Mouse (Mus musculus) megakaryocyte progenitor cell, adult 5-6 weeks (primary cell): ENCODE data around the gene Tmem117. TPM values are rescaled to one million over a fixed set of nuclear protein-coding genes. Genes with fewer than 3 reads are reported as not detected.

Experiments used
- ATAC-seq: replicated peaks from 2 replicates; pipeline ENCODE4 v1.8.0; 2016; ENCODE audit warnings: mild to moderate bottlenecking, moderate TSS enrichment, inconsistent platforms; ENCODE audit not compliant: poor library complexity
- total RNA-seq, 2 experiments: library from RNA; stranded (forward) in 1 of 2; stranded (reverse) in 1 of 2; fragments of 157-497, 149-512 nt in 1 of 2; fragments of 200-1000 nt in 1 of 2; gene quantifications; 2 replicates each; pipeline versions ENCODE4 v1.2.3 to v1.2.4; 2015 to 2017

The Tmem117 gene
- total RNA-seq, 2 experiments from 2014 or later, result not detected

GRCm38 (mm10) chr15:94864134-94864533 lies 235.1 kb downstream of the Tmem117 start:
- no peak for ATAC-seq

DNA sequence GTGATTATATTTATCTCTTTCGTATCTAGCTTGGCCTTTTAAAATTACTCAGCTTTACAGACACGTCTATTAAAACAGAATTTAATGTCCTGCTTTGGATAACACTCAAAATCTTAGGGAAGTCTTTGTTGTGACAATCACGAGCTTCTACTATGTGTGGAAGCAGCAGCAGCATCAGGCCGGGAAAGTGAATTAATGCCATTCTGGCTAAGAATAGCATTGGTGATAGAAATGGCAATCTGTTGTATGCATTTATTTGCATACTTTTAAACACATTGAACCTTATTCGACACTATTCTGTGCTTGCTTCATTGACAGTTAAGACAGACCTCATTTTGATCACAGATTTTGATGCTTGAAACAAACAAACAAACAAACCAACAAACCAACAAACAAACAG lies 239.3 kb downstream of the Tmem117 start:
- no peak for ATAC-seq

GRCm38 (mm10) chr15:94885026-94885425 lies 256.0 kb downstream of the Tmem117 start:
- ATAC-seq, result no peak

- no peak for ATAC-seq
Measured at GRCm38 (mm10) chr15:94893201-94893600, 264.2 kb downstream of the Tmem117 start.

GRCm38 (mm10) chr15:94894086-94894485 lies 265.1 kb downstream of the Tmem117 start:
- no peak for ATAC-seq

DNA sequence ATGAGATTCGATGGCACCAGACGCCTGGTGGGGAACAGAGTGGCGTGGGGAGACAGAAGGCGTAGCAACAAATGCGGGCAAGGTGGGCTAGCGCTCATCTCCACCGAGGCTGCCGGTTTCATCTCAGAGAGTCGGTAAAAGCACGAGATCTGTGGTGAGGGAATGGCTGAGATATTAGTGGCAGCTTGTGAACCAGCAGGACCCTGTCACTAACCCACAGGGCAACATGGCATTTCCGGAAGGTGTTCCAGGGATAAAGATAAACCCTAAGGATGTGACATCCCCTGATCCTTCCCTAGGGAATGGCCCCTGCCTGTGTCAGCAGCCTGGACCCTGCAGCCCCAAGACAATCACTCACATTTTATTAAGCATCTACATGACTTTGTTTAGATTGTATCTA lies 266.6 kb downstream of the Tmem117 start:
- ATAC-seq, result no peak

DNA sequence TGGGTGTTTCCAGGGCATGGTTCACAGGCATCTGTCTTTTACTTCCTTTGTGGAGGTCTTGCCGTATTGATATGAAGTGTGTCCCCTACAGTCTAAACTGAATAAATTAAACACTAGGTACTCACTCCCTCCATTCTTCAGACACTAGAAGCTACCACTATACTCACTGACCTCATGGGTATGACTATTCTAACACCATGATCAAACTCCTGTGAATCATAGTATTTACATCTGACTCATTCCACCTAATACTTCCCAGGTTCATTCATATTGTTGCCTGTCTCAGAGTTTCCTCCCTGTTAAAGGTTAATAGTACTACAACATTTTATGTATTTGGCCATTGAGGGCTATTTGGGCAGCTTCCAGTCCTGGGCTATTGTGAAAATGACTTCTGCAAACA lies 274.2 kb downstream of the Tmem117 start:
- no peak for ATAC-seq

- no peak for ATAC-seq
Measured at GRCm38 (mm10) chr15:94904672-94905407, 275.8 kb downstream of the Tmem117 start.

DNA sequence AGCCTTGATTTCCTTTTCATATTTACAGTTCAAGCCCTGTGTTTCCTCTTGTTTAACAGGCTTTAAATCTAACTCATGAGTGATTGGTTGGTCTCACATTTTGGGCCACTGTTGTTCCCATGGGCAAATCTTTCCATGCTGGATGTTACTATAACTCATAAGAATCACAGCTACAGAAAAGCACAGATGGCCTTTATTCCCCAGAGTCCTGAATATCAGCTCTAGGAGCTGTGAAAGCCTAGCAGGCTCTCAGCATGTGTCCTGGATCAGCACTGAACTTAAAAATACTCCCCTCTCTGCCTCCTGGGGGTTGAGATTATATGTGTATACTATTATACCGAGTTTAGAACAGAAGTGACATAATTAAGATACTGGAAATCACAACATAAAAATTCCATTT lies 292.6 kb downstream of the Tmem117 start:
- ATAC-seq, result no peak

DNA sequence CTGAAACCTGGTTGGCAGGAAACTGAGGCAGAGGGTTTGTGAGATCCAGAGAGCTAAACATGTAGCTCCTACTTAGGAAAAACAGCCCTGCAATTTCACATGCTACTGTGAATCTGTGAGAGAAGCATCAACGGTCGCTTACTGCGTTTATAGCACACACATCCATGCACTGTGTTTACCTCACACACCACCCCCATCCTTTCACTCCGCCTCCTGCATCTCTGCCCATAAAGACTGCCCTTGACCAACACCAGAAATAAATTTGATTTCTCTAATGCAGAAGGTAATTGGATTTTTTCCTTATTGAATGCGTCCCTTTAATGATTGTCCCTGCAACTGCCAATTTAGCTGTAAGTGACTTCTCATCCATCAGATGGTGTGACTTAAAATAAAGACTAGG lies 299.0 kb downstream of the Tmem117 start:
- ATAC-seq, result no peak

DNA sequence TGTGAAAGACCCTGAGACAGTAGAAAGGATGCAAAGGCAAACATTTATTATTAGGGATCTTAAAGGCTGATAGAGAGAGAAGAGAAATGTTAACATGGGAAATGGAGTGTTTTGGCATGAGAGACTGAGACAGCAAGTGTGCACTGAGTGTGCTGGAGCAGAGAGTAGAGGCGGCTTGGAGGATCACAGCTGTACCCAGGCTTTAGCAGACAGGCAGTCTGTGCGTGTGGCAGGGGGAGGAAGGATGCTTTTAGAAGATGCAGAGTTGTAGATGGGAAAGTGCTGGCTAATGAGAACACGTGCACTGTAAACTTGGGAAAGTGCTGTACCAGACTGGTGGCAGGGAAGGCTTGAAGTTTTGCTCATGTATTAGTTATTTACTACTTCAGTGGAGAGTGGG lies 301.7 kb downstream of the Tmem117 start:
- no peak for ATAC-seq

DNA sequence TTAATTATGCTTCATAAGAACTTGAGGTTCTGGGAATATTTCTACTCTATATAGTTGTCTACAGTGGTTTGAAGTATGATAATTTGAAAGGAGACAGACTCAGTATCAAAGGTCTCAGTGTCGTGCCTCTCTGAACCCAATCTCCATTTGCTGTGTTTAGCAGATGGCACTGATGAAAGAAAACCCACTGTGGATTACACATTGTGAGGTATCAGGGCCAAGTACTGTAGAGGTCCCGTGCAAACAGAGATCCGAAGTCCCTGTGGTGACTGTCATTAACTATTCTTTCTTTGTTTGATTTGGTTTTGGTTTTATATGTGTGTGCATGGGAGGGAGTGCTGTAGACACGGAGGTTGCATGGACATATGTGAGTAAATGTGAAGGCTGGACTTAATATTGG lies 304.0 kb downstream of the Tmem117 start:
- no peak for ATAC-seq

- no peak for ATAC-seq
Measured at GRCm38 (mm10) chr15:94933480-94933879, 304.4 kb downstream of the Tmem117 start.

- ATAC-seq, result no peak
Measured at GRCm38 (mm10) chr15:94941954-94942353, 312.9 kb downstream of the Tmem117 start.

GRCm38 (mm10) chr15:94942465-94942864 lies 313.4 kb downstream of the Tmem117 start:
- no peak for ATAC-seq

DNA sequence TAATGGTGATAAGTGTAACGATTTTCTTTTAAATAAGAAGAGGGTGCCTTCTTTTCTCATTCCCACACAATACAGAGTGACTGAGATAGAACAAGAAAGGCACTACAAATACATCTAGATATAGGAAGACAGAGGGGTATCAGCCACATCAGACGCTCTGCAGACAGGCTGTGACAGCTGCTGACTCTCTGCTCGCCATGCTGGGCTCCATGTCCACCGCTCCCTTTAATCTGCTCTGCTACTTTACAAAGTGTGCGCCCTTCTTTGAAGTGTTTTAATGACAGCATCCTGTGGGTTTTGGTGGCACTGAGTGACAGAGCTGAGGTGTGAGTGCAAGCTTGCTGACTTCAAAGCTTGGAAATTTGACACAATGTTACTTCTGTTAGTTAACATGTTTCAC lies 314.9 kb downstream of the Tmem117 start:
- ATAC-seq, result no peak

GRCm38 (mm10) chr15:94951382-94952048 lies 322.5 kb downstream of the Tmem117 start:
- ATAC-seq, result no peak

- ATAC-seq, result no peak
Measured at GRCm38 (mm10) chr15:94956697-94957096, 327.7 kb downstream of the Tmem117 start.

GRCm38 (mm10) chr15:94957202-94957601 lies 328.2 kb downstream of the Tmem117 start:
- no peak for ATAC-seq

DNA sequence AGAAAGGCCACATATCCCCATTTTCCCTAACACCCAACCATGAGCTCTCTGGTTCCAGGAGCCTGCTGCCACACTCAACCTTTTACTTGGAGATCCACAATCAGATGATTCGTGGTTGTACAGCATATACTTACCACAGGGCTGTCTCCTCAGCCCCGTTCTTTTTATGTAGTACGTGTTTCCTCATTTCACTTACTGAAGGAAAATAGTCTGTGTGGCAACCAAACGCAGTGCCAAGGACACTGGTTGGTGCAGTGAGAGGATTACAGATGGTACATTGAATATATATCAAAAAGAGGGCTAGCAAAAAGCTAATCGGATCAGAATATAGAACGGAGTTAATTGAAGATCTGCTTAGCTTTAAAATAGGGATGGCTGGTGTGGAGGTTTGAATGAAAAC lies 338.0 kb downstream of the Tmem117 start:
- ATAC-seq, result no peak

- ATAC-seq, result no peak
Measured at GRCm38 (mm10) chr15:94968403-94969180, 339.6 kb downstream of the Tmem117 start.

DNA sequence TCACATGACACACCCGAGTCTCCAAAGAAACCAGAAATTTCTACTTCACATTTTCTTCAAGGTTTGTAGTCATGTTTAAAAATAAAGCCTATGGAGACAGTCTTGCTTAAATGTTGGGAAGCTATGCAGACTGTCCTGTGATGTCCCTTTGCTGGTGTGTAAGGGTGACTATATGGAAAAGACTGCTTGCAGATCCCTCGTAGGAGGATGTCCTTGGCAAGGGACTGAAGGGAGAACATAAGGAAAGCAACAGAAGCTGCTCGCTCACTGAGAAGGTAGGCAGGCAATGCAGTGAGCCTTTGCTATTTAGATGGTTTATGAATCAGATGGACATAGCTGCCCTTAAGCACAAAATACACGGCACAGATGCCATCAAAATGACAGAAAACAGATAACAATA lies 352.8 kb downstream of the Tmem117 start:
- ATAC-seq, result no peak
